Mouse (Mus musculus) v-Abl transformed pro-B cells (cell line): ENCODE data around the gene Slc34a3.

Source experiments
- in situ Hi-C, 2 experiments: fragments of 400-800 bp; cut with MboI; formaldehyde crosslinking; loops; one replicate each; pipeline ENCODE4 v1.15.1; 2025; ENCODE audit not compliant: unreplicated experiment in 2 of 2

The Slc34a3 gene

GRCm38 (mm10) chr2:25228995-25229530 is 5.1 kb downstream of the Slc34a3 start:
- in situ Hi-C loops: loop anchor here (5.0 kb wide), 1 partner anchor 37 kb away; no protein-coding TSS in a partner anchor

GRCm38 (mm10) chr2:25228431-25228889 is 5.7 kb downstream of the Slc34a3 start:
- in situ Hi-C loops: loop anchor here (5.0 kb wide), 1 partner anchor 36 kb away; no protein-coding TSS in a partner anchor

GRCm38 (mm10) chr2:25227406-25227805 is 6.8 kb downstream of the Slc34a3 start:
- in situ Hi-C loops: loop anchor here (5.0 kb wide), 1 partner anchor 35 kb away; no protein-coding TSS in a partner anchor

- in situ Hi-C loops: loop anchor here (5.0 kb wide), 1 partner anchor 35 kb away; no protein-coding TSS in a partner anchor
Observed at GRCm38 (mm10) chr2:25226864-25227263, 7.3 kb downstream of the Slc34a3 start.

- in situ Hi-C loops: loop anchor here (5.0 kb wide), 1 partner anchor 34 kb away; no protein-coding TSS in a partner anchor
Observed at GRCm38 (mm10) chr2:25225811-25226379, 8.3 kb downstream of the Slc34a3 start.

GRCm38 (mm10) chr2:25224766-25225752 is 9.1 kb downstream of the Slc34a3 start:
- in situ Hi-C loops: loop anchor here (5.0 kb wide), 1 partner anchor 33 kb away; no protein-coding TSS in a partner anchor

- in situ Hi-C loops: no loop called here
Observed at GRCm38 (mm10) chr2:25224492-25224765, 9.7 kb downstream of the Slc34a3 start, which contains the start of gene Tubb4b. TSS of gene Tubb4b (minus strand) at chr2:25224702.

GRCm38 (mm10) chr2:25223681-25224491 is 10.3 kb downstream of the Slc34a3 start:
- in situ Hi-C loops: no loop called here

- in situ Hi-C loops: no loop called here
Observed at GRCm38 (mm10) chr2:25221331-25221772, 12.8 kb downstream of the Slc34a3 start.

- in situ Hi-C loops: no loop called here
Observed at GRCm38 (mm10) chr2:25218445-25218844, 15.7 kb downstream of the Slc34a3 start, which contains the start of gene Fam166a. TSS of gene Fam166a (plus strand) at chr2:25218745.

GRCm38 (mm10) chr2:25217666-25218065 is 16.5 kb downstream of the Slc34a3 start:
- in situ Hi-C loops: no loop called here

- in situ Hi-C loops: no loop called here
Observed at GRCm38 (mm10) chr2:25214444-25214843, 19.7 kb downstream of the Slc34a3 start, which contains the start of gene Stpg3. TSS of gene Stpg3 (minus strand) at chr2:25214637.

GRCm38 (mm10) chr2:25213266-25213865 is 20.8 kb downstream of the Slc34a3 start:
- in situ Hi-C loops: no loop called here

- in situ Hi-C loops: no loop called here
Observed at GRCm38 (mm10) chr2:25211121-25211670, 23.0 kb downstream of the Slc34a3 start, which contains the start of gene Nelfb. TSS of gene Nelfb (minus strand) at chr2:25211489.

- in situ Hi-C loops: no loop called here
Observed at GRCm38 (mm10) chr2:25210686-25211085, 23.5 kb downstream of the Slc34a3 start.

GRCm38 (mm10) chr2:25207593-25207992 is 26.6 kb downstream of the Slc34a3 start:
- in situ Hi-C loops: no loop called here

GRCm38 (mm10) chr2:25203631-25204214 is 30.4 kb downstream of the Slc34a3 start:
- in situ Hi-C loops: no loop called here

GRCm38 (mm10) chr2:25200631-25201030 is 33.5 kb downstream of the Slc34a3 start:
- in situ Hi-C loops: no loop called here

GRCm38 (mm10) chr2:25197946-25198345 is 36.2 kb downstream of the Slc34a3 start:
- in situ Hi-C loops: loop anchor here in 1 of 2 experiments (10.0 kb wide), 1 partner anchor 57 kb away; the partner anchor contains the start of gene Tmem203
